ENCODE assay signal across 22 mouse cellular contexts in the genomic region with DNA sequence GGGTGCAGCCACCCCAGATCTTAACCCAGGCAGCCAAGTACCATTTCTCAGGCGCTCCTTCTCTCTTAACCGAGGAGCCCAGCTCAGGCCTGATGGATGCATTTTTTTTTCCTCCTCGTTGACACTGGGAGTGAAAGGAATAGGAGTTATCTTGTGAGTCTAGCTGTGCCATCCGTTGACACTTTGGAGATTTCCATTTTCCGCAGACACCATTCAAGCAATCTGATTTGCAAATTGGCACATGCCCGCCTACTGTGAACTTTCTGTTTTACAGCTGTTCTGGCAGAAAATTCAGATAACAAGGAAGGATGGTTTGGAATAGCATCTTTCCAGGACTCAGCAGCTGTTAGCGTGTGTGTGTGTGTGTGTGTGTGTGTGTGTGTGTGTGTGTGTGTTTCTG. TPM values are rescaled to one million over a fixed set of nuclear protein-coding genes. Genes with fewer than 3 reads are reported as not detected.
"Had no signal": no experiment of that assay in that cellular context is flagged by ENCODE, and none has a peak within 500 bp of the region (broad histone marks: within the 10 kb centered on the region; RNA-seq: fewer than 3 reads in every experiment).

No protein-coding gene starts in this region.

- H3K27me3 ChIP-seq: liver, embryonic 15.5 days; lung, embryonic 15.5 days; megakaryocyte, embryonic 14.5 days; midbrain, embryonic 13.5 days; midbrain, embryonic 15.5 days; neural tube, embryonic 12.5 days; stomach, embryonic 15.5 days had no signal

- H3K4me2 ChIP-seq: liver, embryonic 15.5 days; lung, embryonic 15.5 days; midbrain, embryonic 11.5 days; midbrain, embryonic 13.5 days; midbrain, embryonic 15.5 days; neural tube, embryonic 12.5 days; stomach, embryonic 15.5 days had no signal

- H3K9me3 ChIP-seq: liver, embryonic 15.5 days; lung, embryonic 15.5 days; megakaryocyte, embryonic 14.5 days; midbrain, embryonic 13.5 days; midbrain, embryonic 15.5 days; neural tube, embryonic 12.5 days; stomach, embryonic 15.5 days had no signal

- H3K4me1 ChIP-seq: liver, embryonic 15.5 days; lung, embryonic 15.5 days; megakaryocyte, embryonic 14.5 days; midbrain, embryonic 13.5 days; midbrain, embryonic 15.5 days; neural tube, embryonic 12.5 days; stomach, embryonic 15.5 days had no signal

- H3K4me3 ChIP-seq: liver, embryonic 15.5 days; lung, embryonic 15.5 days; megakaryocyte, embryonic 14.5 days; midbrain, embryonic 13.5 days; midbrain, embryonic 15.5 days; neural tube, embryonic 12.5 days; stomach, embryonic 15.5 days had no signal

- H3K27ac ChIP-seq: liver, embryonic 15.5 days; lung, embryonic 15.5 days; macrophage; midbrain, embryonic 13.5 days; midbrain, embryonic 15.5 days; neural tube, embryonic 12.5 days; stomach, embryonic 15.5 days; stomach, postnatal 0 days had no signal

- H3K36me3 ChIP-seq: liver, embryonic 15.5 days; midbrain, embryonic 15.5 days had no signal

- H3K9ac ChIP-seq: liver, embryonic 15.5 days; liver, postnatal 0 days; lung, embryonic 15.5 days; midbrain, embryonic 13.5 days; midbrain, embryonic 15.5 days; neural tube, embryonic 12.5 days; stomach, embryonic 15.5 days had no signal

- DNase-seq: liver, postnatal 0 days; lung, adult 2 months; lung, postnatal 14 days; lung, postnatal 36 days; right cerebral cortex, postnatal 25 days; thymus, adult 2 months; thymus, postnatal 25 days; thymus, postnatal 4 days had no signal

- ATAC-seq: liver, postnatal 0 days; lung, postnatal 0 days; midbrain, embryonic 13.5 days; midbrain, embryonic 15.5 days had no signal

RNA-seq across cellular contexts. Expression of a gene that starts 39.1 kb away (rescaled TPM):
- total RNA-seq: monocyte, adult 5-6 weeks; neutrophil, adult 5-6 weeks had no signal
- polyA plus RNA-seq: macrophage had no signal

RNA-seq across cellular contexts. Expression of a gene that starts 40.7 kb away (rescaled TPM):
- total RNA-seq: megakaryocyte progenitor cell, adult 5-6 weeks; neutrophil, adult 5-6 weeks had no signal
- polyA plus RNA-seq: macrophage had no signal
